In genomic region chr2:167841339-167842240, GRCm38 (mm10) we compare ENCODE assay signal across 16 mouse cellular contexts.
DNase-seq lines count a peak whose midpoint lies in the region; ATAC-seq and TF ChIP-seq lines count a peak whose summit lies in the region.
"Had no signal": no experiment of that assay in that cellular context is flagged by ENCODE, and none has a peak within 500 bp of the region (broad histone marks: within the 10 kb centered on the region; RNA-seq: fewer than 3 reads in every experiment).

No protein-coding gene starts in this region.

- no peak for ATAC-seq in heart, embryonic 12.5 days (ENCODE audit: insufficient number of reproducible peaks, low FRiP score)
- ATAC-seq in stomach, embryonic 14.5 days (ENCODE audit: insufficient number of reproducible peaks, insufficient read depth, low FRiP score, low read depth), result no peak
- ATAC-seq in stomach, postnatal 0 days (ENCODE audit: low FRiP score, low TSS enrichment), result no peak

- no peak overlapping the region for H3K4me2 ChIP-seq in heart, embryonic 12.5 days
- H3K4me2 ChIP-seq in stomach, embryonic 14.5 days (replicated peaks; ENCODE audit: low read depth, low read length), result no peak overlapping the region
- H3K4me2 ChIP-seq in stomach, postnatal 0 days (replicated peaks; ENCODE audit: low read depth), result no peak overlapping the region
- H3K4me2 ChIP-seq: limb, embryonic 13.5 days; stomach, embryonic 15.5 days had no signal

- H3K36me3 ChIP-seq in heart, embryonic 12.5 days, result no peaks in the 10 kb centered on the region
- H3K36me3 ChIP-seq in stomach, embryonic 14.5 days (ENCODE audit: control insufficient read depth, insufficient read depth, low read length), result no peaks in the 10 kb centered on the region
- H3K36me3 ChIP-seq in stomach, postnatal 0 days (ENCODE audit: control insufficient read depth, insufficient read depth, low read length), result no peaks in the 10 kb centered on the region
- H3K36me3 ChIP-seq in liver, adult 2 months (ENCODE audit: control insufficient read depth, insufficient read depth, low read length), result no peaks in the 10 kb centered on the region
- H3K36me3 ChIP-seq: limb, embryonic 13.5 days; midbrain, embryonic 10.5 days; stomach, embryonic 15.5 days had no signal

- H3K27ac ChIP-seq in heart, embryonic 12.5 days (ENCODE audit: poor library complexity, severe bottlenecking), result no peak overlapping the region
- no peak overlapping the region for H3K27ac ChIP-seq in stomach, embryonic 14.5 days (ENCODE audit: low read length)
- H3K27ac ChIP-seq in stomach, postnatal 0 days (replicated peaks), result no peak overlapping the region
- peak overlapping the region; percentile 89 for H3K27ac ChIP-seq in liver, adult 2 months (replicated peaks; ENCODE audit: insufficient read depth, low read depth, low read length)
- H3K27ac ChIP-seq: limb, embryonic 13.5 days; midbrain, embryonic 10.5 days; stomach, embryonic 15.5 days had no signal

- intact Hi-C loops in heart, postnatal 10 days (cut with DNase I), result no loop called here
- intact Hi-C loops in gastrocnemius, postnatal 36 days (cut with DNase I), result no loop called here

- H3K4me3 ChIP-seq in heart, embryonic 12.5 days, result no peak overlapping the region
- H3K4me3 ChIP-seq in stomach, embryonic 14.5 days (ENCODE audit: low read depth, low read length), result no peak overlapping the region
- no peak overlapping the region for H3K4me3 ChIP-seq in stomach, postnatal 0 days (ENCODE audit: low read depth, low read length)
- H3K4me3 ChIP-seq in liver, adult 2 months (ENCODE audit: insufficient read depth, low read depth, low read length), result no peak overlapping the region
- H3K4me3 ChIP-seq: limb, embryonic 13.5 days; midbrain, embryonic 10.5 days; myocyte; stomach, embryonic 15.5 days had no signal

- no peak for TF ChIP-seq CTCF in stomach, postnatal 0 days (IDR thresholded peaks at IDR 0.05; ENCODE audit: low read depth)
- no peak for TF ChIP-seq CTCF in liver, adult 2 months (IDR thresholded peaks at IDR 0.05; ENCODE audit: low read depth, low read length)

- H3K9me3 ChIP-seq in heart, embryonic 12.5 days (replicated peaks), result no peaks in the 10 kb centered on the region
- no peaks in the 10 kb centered on the region for H3K9me3 ChIP-seq in stomach, embryonic 14.5 days (ENCODE audit: control insufficient read depth, low read depth, low read length)
- H3K9me3 ChIP-seq in stomach, postnatal 0 days (ENCODE audit: control insufficient read depth, low read length), result no peaks in the 10 kb centered on the region
- H3K9me3 ChIP-seq: limb, embryonic 13.5 days; midbrain, embryonic 10.5 days; stomach, embryonic 15.5 days had no signal

- WGBS in heart, embryonic 12.5 days, result 25% methylated on average over 22 of the region's 22 CpGs
- 38% methylated on average over 22 of the region's 22 CpGs for WGBS in stomach, embryonic 14.5 days
- 35% methylated on average over 22 of the region's 22 CpGs for WGBS in stomach, postnatal 0 days
- WGBS in liver, adult 2 months, result 46% methylated on average over 22 of the region's 22 CpGs

- no peaks in the 10 kb centered on the region for H3K79me2 ChIP-seq in liver, adult 2 months (ENCODE audit: control insufficient read depth, insufficient read depth, low read length)

- peaks cover 68% of the 10 kb centered on the region for H3K4me1 ChIP-seq in heart, embryonic 12.5 days (replicated peaks)
- peaks cover 25% of the 10 kb centered on the region for H3K4me1 ChIP-seq in stomach, embryonic 14.5 days (ENCODE audit: control insufficient read depth, insufficient read depth, low read length)
- 0 out of 2 replicates have a peak, but pooled peaks cover 4% of the 10 kb centered on the region for H3K4me1 ChIP-seq in stomach, postnatal 0 days (replicated peaks; ENCODE audit: control insufficient read depth, insufficient read depth)
- peaks cover 28% of the 10 kb centered on the region for H3K4me1 ChIP-seq in liver, adult 2 months (ENCODE audit: control insufficient read depth, insufficient read depth, low read length)

- peak overlapping the region; percentile 49; the same call in 1 of the 2 replicates for H3K9ac ChIP-seq in heart, embryonic 12.5 days
- 0 out of 2 replicates have a peak overlapping the region, but pooled peaks have one; percentile 11 for H3K9ac ChIP-seq in stomach, embryonic 14.5 days (replicated peaks; ENCODE audit: low read depth, low read length)
- no peak overlapping the region for H3K9ac ChIP-seq in stomach, postnatal 0 days (ENCODE audit: low read length)
- H3K9ac ChIP-seq in liver, adult 2 months (ENCODE audit: low read depth, low read length), result peak overlapping the region; percentile 62
- H3K9ac ChIP-seq: limb, embryonic 13.5 days; stomach, embryonic 15.5 days had no signal

- DNase-seq in heart, postnatal 10 days, result no peak
- DNase-seq in stomach, postnatal 0 days (ENCODE audit: low spot score), result no peak
- DNase-seq in liver, adult 2 months (ENCODE audit: extremely low read depth, low read depth, low spot score), result no peak
- no peak for DNase-seq in urinary bladder, adult 2 months (ENCODE audit: low spot score)
- no peak for DNase-seq in gastrocnemius, postnatal 36 days
- no peak for DNase-seq in adrenal gland, adult (ENCODE audit: inconsistent age in 2 of 2, low spot score in 1 of 2)
- DNase-seq: cerebellum, postnatal 25 days; kidney, adult 11 months; right cerebral cortex, postnatal 25 days; thymus, postnatal 4 days had no signal

- H3K27me3 ChIP-seq in heart, embryonic 12.5 days (replicated peaks), result peaks cover 6% of the 10 kb centered on the region; the same call in 1 of the 2 replicates
- H3K27me3 ChIP-seq in stomach, embryonic 14.5 days (ENCODE audit: control insufficient read depth, insufficient read depth, low read length), result no peaks in the 10 kb centered on the region
- H3K27me3 ChIP-seq in stomach, postnatal 0 days (ENCODE audit: control insufficient read depth, insufficient read depth, low read length), result no peaks in the 10 kb centered on the region
- no peaks in the 10 kb centered on the region for H3K27me3 ChIP-seq in liver, adult 2 months (ENCODE audit: control insufficient read depth, insufficient read depth, low read length)
- H3K27me3 ChIP-seq: limb, embryonic 13.5 days; stomach, embryonic 15.5 days had no signal

- no peak for TF ChIP-seq POLR2A in liver, adult 2 months (IDR thresholded peaks at IDR 0.05; ENCODE audit: extremely low read depth, insufficient read depth, low read length)

- no peak for TF ChIP-seq EP300 in stomach, postnatal 0 days (optimal IDR thresholded peaks at IDR 0.05)
